Mouse (Mus musculus) forebrain, embryonic 11.5 days (tissue): Measurements from ENCODE around the gene Dab1. TPM values are rescaled to one million over a fixed set of nuclear protein-coding genes. Genes with fewer than 3 reads are reported as not detected.

Experiments used
- ATAC-seq: fragments of 200-750 bp; cut with Nextera tagmentation; replicated peaks from 2 replicates; pipeline ENCODE4 v1.8.0; 2017; ENCODE audit warnings: moderate TSS enrichment; ENCODE audit not compliant: low FRiP score
- DNase-seq: peaks from one replicate; pipeline ENCODE4 v3.0.0-alpha.2; 2017; ENCODE audit warnings: low spot score
- H3K27ac ChIP-seq: fragments of 300-500 bp; sonication (generic); 2 replicates; pipeline ENCODE4 v1.5.1; 2014; ENCODE audit warnings: low read depth, low read length
- H3K27me3 ChIP-seq: fragments of 300-500 bp; sonication (generic); 2 replicates; pipeline ENCODE4 v1.6.1; 2014; ENCODE audit warnings: mild to moderate bottlenecking, low read length, mixed read lengths; ENCODE audit not compliant: control insufficient read depth, insufficient read depth
- H3K36me3 ChIP-seq: fragments of 300-500 bp; sonication (generic); 2 replicates; pipeline ENCODE4 v1.6.1; 2014; ENCODE audit warnings: mild to moderate bottlenecking, low read length, moderate library complexity, mixed read lengths; ENCODE audit not compliant: control insufficient read depth, insufficient read depth
- H3K4me1 ChIP-seq: fragments of 300-500 bp; sonication (generic); replicated peaks from 2 replicates; pipeline ENCODE4 v1.6.1; 2014; ENCODE audit warnings: low read length, mixed read lengths; ENCODE audit not compliant: control insufficient read depth, insufficient read depth
- H3K4me2 ChIP-seq: fragments of 300-500 bp; sonication (generic); 2 replicates; pipeline ENCODE4 v1.6.1; 2014; ENCODE audit warnings: low read depth, mild to moderate bottlenecking, low read length, moderate library complexity, mixed read lengths; ENCODE audit not compliant: severe bottlenecking
- H3K4me3 ChIP-seq: fragments of 300-500 bp; sonication (generic); 2 replicates; pipeline ENCODE4 v1.5.1; 2014; ENCODE audit warnings: low read depth, low read length
- H3K9ac ChIP-seq: fragments of 300-500 bp; sonication (generic); 2 replicates; pipeline ENCODE4 v1.6.1; 2014; ENCODE audit warnings: low read length
- H3K9me3 ChIP-seq: fragments of 300-500 bp; sonication (generic); 2 replicates; pipeline ENCODE4 v1.6.1; 2016; ENCODE audit warnings: low read length, mixed read lengths; ENCODE audit not compliant: control insufficient read depth
- WGBS: fragments of 180-500 bp; shearing (Covaris S2); extraction: QIAGEN DNeasy Blood & Tissue Kit; methylation state at CpG from one replicate; pipeline ENCODE4 v1.1.7; 2014; 5-methylcytosine and 5-hydroxymethylcytosine counted together
- polyA plus RNA-seq: library from polyadenylated mRNA; unstranded; fragments of >200 nt; fragmentation: Nextera tagmentation; extraction: Ambion mirVana; gene quantifications from 2 replicates; pipeline ENCODE4 v1.2.1, GENCODE M21; 2014

The Dab1 gene
- polyA plus RNA-seq, 1 experiment from 2014 or later: 51.6 TPM

GRCm38 (mm10) chr4:104384704-104385103 lies 765.5 kb downstream of the Dab1 start:
- Histone ChIP-seq H3K36me3 (no peaks in the 10 kb centered on the region), H3K4me3 (no peak overlapping the region), H3K4me1 (peaks cover 8% of the 10 kb centered on the region; the same call in 1 of the 2 replicates), H3K9me3 (no peaks in the 10 kb centered on the region), H3K27ac (no peak overlapping the region), H3K4me2 (no peak overlapping the region), H3K27me3 (no peaks in the 10 kb centered on the region), H3K9ac (no peak overlapping the region)
- no peak for DNase-seq
- 49% methylated on average over 7 of the region's 7 CpGs for WGBS
- no peak; the same call in 1 of the 2 replicates for ATAC-seq

DNA sequence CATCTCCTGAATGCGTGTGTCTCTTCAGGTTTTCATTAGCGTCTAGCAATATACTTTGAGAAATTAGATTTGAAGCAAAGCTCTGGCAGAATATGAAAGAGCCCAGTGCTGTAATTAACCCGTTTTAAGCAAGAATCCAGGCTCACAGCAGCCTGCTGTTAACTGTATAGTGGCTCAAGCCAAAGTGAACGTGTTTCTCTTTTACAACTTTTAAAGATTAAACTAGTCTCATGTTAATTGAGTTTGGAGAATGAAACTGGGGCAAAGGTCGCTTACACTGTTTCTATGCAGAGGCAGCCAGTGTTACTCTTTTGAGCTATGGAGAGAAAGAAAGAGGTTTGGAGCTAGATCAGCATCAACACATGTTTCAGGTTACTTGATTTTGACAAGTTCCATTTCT lies 766.1 kb downstream of the Dab1 start:
- H3K9ac ChIP-seq: no peak overlapping the region
- 18% methylated on average over 5 of the region's 5 CpGs for WGBS
- H3K4me2 ChIP-seq: no peak overlapping the region

DNA sequence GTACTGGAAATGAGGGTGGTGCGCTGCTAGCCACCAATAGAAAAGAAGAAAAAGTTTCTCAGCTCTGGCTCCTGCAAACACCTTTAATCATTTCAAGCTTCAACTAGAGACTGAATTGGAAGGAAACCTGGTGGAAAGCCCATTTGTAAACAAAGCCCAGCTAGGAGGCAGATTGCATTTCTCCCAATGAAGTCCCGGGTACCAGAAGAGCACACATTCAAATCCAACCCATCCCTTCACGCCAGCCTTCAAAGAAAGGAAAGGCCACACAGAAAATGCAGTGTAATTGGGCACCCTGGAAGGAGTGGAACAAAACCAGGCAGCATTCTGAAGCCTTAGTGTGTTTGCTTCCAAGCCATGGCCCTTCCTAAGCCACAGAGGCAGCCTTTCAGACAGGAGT lies 776.4 kb downstream of the Dab1 start:
- H3K9ac ChIP-seq: no peak overlapping the region
- ATAC-seq: no peak
- H3K4me2 ChIP-seq: no peak overlapping the region
- DNase-seq: no peak
- H3K27me3 ChIP-seq: no peaks in the 10 kb centered on the region
- H3K27ac ChIP-seq: no peak overlapping the region
- H3K36me3 ChIP-seq: no peaks in the 10 kb centered on the region
- no peaks in the 10 kb centered on the region for H3K9me3 ChIP-seq
- WGBS: 56% methylated on average over 3 of the region's 3 CpGs
- H3K4me1 ChIP-seq: peaks cover 10% of the 10 kb centered on the region; the same call in 1 of the 2 replicates
- H3K4me3 ChIP-seq: no peak overlapping the region

More for the DNA sequence above, 766.1 kb downstream of the Dab1 start:
- H3K27ac ChIP-seq: no peak overlapping the region
- ATAC-seq (no peak), DNase-seq (no peak)
- H3K9me3 ChIP-seq: no peaks in the 10 kb centered on the region
- H3K36me3 ChIP-seq: no peaks in the 10 kb centered on the region
- H3K4me3 ChIP-seq: no peak overlapping the region
- peaks cover 8% of the 10 kb centered on the region; the same call in 1 of the 2 replicates for H3K4me1 ChIP-seq
- H3K27me3 ChIP-seq: no peaks in the 10 kb centered on the region

GRCm38 (mm10) chr4:104396095-104396494 lies 776.9 kb downstream of the Dab1 start:
- ATAC-seq (no peak), DNase-seq (no peak)
- Histone ChIP-seq H3K9me3 (no peaks in the 10 kb centered on the region), H3K4me3 (no peak overlapping the region), H3K4me1 (peaks cover 10% of the 10 kb centered on the region; the same call in 1 of the 2 replicates), H3K36me3 (no peaks in the 10 kb centered on the region), H3K9ac (no peak overlapping the region), H3K4me2 (no peak overlapping the region), H3K27me3 (no peaks in the 10 kb centered on the region), H3K27ac (no peak overlapping the region)
- WGBS: 82% methylated on average over 5 of the region's 5 CpGs

DNA sequence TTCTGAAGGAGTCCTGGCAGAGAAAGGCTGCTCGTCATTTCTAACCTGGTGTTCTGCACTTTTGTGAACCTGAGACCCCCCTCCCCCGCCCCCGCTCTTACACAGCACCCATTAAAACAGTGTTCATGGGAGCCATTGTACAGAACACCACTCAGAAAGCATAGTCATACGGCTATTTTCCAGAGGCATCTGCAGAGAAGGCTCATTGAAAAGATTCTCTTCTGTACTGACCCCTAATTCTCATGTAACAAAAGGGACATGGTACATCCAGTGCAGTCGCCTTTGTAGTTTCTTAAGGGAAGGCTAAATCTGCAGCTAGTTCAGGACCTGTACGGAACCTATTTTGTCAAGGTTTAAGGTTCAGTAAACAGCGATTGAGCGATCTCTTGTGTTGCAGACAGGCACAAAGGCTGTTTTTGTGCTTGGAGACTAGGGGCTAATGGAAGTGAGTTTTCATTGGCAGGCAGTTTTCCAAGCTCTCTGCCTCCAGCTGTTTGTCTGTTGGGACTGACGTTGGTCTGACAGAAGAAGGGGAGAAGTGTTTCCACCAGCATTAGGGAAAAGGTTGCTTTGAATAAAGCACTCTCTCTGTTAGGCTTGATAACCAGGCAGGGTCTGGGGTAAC lies 780.1 kb downstream of the Dab1 start:
- ATAC-seq: peak; percentile 77
- Histone ChIP-seq H3K27me3 (no peaks in the 10 kb centered on the region), H3K9me3 (no peaks in the 10 kb centered on the region), H3K4me1 (peaks cover 10% of the 10 kb centered on the region; the same call in 1 of the 2 replicates), H3K27ac (peak overlapping the region; percentile 58), H3K4me3 (no peak overlapping the region), H3K4me2 (peak overlapping the region; percentile 1), H3K9ac (no peak overlapping the region), H3K36me3 (no peaks in the 10 kb centered on the region)
- WGBS: 17% methylated on average over 9 of the region's 9 CpGs
- DNase-seq: peak; percentile 53

DNA sequence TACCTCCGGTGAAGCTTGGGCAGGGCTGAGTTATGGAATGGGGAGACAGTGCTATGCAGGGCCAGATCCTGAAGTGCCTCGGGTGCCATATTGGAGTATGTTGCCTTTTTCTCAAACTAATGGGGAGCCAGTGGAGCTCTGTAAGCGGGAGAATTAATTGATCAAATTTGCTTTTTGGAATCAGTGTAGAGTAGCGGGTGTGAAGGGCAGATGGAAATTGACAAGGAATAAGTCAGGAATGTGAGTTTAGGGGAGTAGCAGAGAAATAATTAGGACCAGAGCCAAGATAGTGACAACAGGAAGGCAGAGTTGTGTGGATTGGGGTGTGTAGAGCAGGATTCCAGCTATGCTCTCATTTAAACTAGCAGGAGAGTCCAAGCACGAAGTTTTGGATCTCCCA lies 784.9 kb downstream of the Dab1 start:
- no peak for DNase-seq
- Histone ChIP-seq H3K27me3 (no peaks in the 10 kb centered on the region), H3K9me3 (no peaks in the 10 kb centered on the region), H3K4me3 (no peak overlapping the region), H3K27ac (no peak overlapping the region), H3K4me2 (no peak overlapping the region), H3K36me3 (no peaks in the 10 kb centered on the region), H3K4me1 (peaks cover 3% of the 10 kb centered on the region; the same call in 1 of the 2 replicates), H3K9ac (no peak overlapping the region)
- 89% methylated on average over 5 of the region's 5 CpGs for WGBS
- no peak for ATAC-seq

DNA sequence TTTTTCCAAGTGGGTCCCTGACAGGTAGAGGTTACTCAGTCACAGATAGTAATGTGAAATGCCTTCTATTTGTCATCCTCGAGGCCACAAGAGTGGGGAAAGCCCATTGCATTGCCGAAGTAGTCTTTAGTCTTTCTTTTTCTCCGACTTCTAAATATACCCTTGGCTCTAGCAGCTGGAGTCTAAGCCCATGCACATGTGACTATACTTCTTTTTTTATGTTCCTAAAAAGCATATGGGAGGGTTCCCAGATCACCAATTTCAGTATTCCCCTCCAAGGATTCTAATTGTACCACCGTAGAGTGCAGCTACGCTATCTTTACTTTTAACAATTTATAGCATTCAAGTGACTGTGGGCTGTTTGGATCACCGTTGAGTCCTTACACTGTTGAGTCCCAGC lies 791.8 kb downstream of the Dab1 start:
- no peak overlapping the region for H3K27ac ChIP-seq
- no peak overlapping the region for H3K9ac ChIP-seq
- DNase-seq (no peak), ATAC-seq (no peak)
- H3K4me3 ChIP-seq: no peak overlapping the region
- no peaks in the 10 kb centered on the region for H3K4me1 ChIP-seq
- no peaks in the 10 kb centered on the region for H3K36me3 ChIP-seq
- no peaks in the 10 kb centered on the region for H3K27me3 ChIP-seq
- 92% methylated on average over 6 of the region's 6 CpGs for WGBS
- H3K4me2 ChIP-seq: no peak overlapping the region
- no peaks in the 10 kb centered on the region for H3K9me3 ChIP-seq

- WGBS: 35% methylated on average over 2 of the region's 2 CpGs
- H3K4me1 ChIP-seq: no peaks in the 10 kb centered on the region
- no peaks in the 10 kb centered on the region for H3K27me3 ChIP-seq
- DNase-seq (no peak), ATAC-seq (no peak)
- H3K4me3 ChIP-seq: no peak overlapping the region
- no peak overlapping the region for H3K9ac ChIP-seq
- H3K36me3 ChIP-seq: no peaks in the 10 kb centered on the region
- no peaks in the 10 kb centered on the region for H3K9me3 ChIP-seq
- no peak overlapping the region for H3K27ac ChIP-seq
- H3K4me2 ChIP-seq: no peak overlapping the region
Observed at GRCm38 (mm10) chr4:104415482-104415881, 796.3 kb downstream of the Dab1 start.

DNA sequence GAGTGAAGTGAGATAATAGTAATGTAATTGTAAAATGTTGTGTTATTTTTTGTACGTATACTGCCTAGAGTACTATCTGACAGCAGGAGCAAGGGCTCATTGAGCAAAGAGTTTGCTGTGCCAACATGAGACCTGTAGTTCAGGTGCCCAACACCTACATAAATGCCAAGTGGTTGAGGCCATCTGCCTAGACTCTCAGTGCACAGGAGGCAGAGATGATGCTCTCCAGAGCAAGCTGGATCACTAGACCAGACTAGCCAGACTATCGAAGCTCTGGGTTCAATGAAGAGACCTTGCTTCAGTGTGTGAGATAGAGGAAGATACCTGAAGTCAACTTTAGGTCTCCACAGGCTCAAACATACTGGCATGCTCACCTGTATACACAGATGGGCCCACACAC lies 799.2 kb downstream of the Dab1 start:
- no peaks in the 10 kb centered on the region for H3K27me3 ChIP-seq
- DNase-seq: no peak
- no peaks in the 10 kb centered on the region for H3K4me1 ChIP-seq
- no peaks in the 10 kb centered on the region for H3K9me3 ChIP-seq
- H3K27ac ChIP-seq: no peak overlapping the region
- WGBS: 95% methylated on average over 2 of the region's 2 CpGs
- no peak overlapping the region for H3K9ac ChIP-seq
- H3K36me3 ChIP-seq: no peaks in the 10 kb centered on the region
- no peak for ATAC-seq
- no peak overlapping the region for H3K4me3 ChIP-seq
- H3K4me2 ChIP-seq: no peak overlapping the region
